Mouse (Mus musculus) left cerebral cortex, adult 11 months (tissue): ENCODE data around the gene Bola2.
"Not testable (repeated sequence)": the region's sequence is repeated elsewhere in the genome, so short reads cannot be mapped to it uniquely, and the experiment has no call there.

Experiments
- DNase-seq: peaks from one replicate; pipeline ENCODE4 v3.0.0; 2022; ENCODE audit warnings: low spot score

The Bola2 gene

DNA sequence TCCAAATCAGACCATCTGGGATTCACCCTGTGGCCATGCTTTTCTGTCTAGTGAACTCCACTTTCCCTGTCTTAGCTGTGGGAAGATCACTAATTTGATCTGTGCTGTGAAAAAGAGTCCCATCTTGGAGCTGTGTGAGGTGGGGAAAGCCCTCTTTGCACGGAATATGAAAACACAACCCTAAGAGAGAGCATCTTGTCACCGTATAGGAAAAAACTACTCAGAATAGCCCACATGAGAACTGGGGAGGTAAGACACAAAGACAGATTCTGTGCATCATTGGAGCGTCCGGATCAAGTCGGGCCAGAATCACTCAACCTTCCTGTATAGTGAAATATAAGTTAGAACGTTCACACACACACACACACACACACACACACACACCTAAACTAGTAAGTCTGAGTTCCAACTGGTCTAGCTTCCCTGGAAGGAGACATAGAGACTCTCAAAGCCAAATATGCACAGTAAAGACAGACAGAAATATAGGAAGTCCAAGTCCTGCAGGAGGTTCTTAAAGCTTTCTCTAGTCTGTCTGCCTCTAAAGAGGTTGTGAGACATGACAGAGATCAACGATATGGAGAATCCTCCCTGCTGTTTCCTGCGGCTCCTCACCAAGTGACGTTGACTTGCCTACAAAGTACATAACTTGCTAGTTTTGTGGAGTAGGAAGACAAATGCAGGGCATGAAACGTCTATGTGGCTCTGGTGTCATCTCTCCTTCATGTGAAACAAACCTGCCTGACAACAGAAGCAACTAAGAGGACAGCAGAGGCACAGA lies 13.2 kb downstream of the Bola2 start:
- no peak for DNase-seq

DNA sequence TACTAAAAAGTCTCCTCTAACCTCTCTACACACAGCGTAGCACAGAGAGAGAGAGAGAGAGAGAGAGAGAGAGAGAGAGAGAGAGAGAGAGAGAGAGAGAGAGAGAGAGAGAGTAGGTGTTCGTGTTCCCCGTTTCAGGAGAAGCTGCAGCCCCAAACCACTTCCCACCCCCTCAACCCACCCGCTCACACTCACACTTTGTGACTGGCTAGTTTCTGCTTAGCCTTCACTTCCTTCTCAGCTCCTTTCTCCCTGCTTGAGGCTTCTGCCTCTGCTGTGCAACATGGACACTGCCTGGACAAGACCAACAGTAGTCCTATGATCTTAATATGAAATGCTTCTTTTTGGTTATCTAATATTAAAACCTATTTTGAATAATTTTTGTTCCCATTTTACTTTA lies 15.1 kb downstream of the Bola2 start:
- DNase-seq: no peak

DNA sequence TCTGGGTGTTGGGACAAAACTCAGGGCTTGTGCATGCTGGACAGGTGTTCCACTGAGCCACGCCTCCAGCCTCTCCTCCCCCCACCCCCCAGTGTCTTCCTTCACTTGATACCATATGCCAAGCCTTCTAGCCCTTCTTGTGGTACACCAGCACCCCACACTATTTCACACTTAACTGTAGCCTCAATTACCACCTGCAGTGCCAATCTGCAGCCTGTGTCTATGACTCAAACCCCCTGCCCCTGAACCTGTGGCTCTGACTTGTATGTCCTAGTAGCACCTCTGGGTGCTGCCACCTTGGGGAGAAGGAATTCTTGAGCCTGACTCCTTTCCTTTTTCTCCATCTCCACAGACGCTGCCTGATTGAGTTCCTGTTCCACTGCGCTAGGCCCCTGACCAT lies 16.7 kb downstream of the Bola2 start:
- no peak for DNase-seq

DNA sequence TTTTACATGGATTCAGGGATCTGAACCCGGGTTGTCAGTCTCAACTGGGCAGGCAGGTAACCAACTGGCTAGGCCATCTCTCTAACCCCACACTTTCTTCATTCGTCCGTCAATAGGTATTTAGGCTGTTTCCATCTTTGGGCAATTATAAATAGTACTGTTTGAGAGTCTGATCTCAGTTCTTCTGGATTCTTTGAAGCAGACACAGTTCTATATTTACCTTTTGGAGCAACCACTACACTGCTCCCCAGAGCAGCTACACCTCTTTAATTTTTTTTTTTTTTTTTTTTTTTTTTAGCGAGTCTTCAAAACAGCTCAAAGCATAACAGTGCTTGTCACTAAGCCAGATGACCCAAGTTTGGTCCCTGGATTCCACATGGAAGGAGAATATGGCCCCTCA lies 20.5 kb downstream of the Bola2 start:
- no peak for DNase-seq

DNA sequence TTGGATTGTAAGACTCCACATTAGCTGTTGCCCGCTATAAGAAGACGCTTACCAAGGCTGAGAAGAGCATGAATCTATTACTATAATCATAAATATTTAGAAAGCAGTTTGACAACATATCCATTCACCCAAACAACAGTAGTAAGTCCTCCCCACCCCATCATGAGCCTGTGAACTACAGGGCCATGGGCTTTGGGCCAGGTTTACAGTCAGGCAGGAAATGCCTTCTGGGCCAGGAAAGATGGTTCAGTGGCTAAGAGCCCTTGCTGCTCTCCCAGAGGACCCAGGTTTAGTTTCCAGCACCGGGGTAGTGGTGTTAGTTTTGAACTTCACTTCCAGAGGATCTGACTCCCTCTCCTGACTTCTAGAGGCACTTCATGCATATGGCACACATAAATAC lies 22.4 kb downstream of the Bola2 start:
- DNase-seq: no peak

DNA sequence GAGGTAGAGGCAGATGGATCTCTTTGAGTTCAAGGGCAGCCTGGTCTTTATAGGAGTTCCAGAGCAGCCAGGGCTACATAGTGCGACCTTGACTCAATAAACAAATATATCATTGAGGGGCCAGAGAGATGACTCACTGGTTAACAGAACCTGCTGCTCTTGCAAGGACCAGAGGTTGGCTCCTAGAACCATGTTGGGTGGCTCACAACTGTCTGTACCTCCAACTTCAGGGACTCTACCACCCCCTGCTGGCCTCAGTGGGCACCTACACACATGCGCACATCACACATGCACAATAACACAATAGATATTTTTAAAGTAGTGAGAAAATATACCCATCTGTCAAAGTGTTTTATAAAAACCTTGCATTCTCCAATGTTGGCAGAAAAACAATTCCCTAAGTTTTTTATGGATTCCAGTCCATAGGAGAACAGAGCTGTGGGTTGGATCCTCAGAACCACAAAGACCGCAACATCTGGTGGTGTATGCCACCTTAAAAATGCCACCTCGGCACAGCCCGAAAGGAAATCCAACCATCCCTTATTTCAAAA lies 23.7 kb downstream of the Bola2 start:
- no peak for DNase-seq

DNA sequence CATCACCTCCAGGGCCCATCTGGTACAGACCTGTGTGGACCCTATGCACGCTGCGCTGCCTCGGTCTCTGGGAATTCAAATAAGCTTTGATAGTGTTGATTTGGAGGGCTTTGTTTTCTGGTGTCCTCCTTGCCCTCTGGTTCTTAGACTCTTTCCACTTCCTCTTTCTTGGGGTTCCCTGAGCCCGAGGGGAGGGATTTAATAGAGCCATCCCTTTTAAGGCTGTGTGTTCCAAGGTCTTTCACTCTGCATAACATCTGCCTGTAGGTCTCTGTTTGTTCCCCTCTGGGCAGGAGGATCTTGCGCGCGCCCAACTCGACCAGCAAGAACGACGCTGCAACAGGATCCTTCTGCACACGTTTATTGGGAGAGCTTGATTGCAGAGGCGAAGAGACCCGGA lies 26.4 kb downstream of the Bola2 start:
- DNase-seq: no peak

DNA sequence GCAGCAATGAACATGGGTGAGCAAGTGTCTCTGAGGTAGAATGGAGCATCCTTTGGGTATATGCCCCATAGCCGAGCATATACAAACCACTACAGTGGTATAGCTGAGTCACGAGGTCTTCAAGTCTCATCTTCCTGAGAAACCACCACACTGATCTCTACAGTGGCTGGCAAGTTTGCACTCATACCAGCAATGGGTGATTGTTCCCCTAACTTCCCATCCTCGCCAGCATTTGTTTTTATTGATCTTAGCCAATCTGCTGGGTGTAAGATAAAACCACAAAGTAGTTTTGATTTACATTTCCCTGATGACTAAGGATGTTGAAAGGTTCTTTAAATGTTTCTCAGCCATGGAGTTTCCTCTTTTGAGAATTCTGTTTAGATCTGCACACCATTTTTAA lies 29.9 kb downstream of the Bola2 start:
- no peak for DNase-seq

DNA sequence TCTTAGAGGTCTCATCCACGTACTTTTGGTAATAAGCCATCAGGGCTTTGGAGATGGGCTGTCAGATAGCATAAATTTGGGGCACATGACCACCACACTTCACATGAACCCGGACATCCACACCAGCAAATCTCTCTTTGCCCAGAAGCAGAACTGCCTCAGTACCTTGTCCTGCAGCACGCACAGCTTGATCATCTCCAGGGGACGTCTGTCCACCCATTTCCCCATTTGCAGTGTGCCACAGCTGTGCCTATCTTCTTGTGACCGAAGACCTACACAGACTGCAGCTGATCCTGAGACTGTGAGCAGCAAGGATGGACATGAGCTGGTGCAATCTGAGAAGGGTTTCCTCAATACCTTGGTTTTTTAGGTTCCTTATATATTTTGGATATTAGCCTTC lies 30.5 kb downstream of the Bola2 start:
- DNase-seq: no peak

DNA sequence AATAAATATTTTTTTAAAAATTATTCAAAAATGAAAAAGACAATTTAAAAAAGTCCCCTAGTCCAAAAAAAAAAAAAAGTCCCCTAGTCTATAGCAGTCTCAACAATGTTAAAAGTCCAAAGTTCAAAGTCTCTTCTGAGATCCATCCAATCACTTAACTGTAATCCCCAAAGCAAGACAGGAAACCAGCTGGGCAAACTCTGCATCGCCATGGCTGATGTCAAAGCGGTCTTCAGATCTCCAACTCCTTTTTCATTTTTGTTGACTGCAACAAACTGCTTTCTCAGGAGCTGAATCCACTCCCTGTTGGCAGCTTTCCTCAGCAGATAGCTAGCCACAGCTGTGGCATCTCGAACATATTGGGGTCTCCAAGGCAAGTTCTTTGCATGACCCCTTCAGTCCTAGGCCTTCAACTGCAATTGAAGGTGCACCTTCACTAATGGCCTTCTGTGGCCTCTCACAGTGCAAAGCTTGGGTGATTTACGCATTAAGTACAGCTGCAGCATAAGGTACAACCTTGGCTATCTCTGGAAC lies 35.1 kb downstream of the Bola2 start:
- not testable (repeated sequence) for DNase-seq

DNA sequence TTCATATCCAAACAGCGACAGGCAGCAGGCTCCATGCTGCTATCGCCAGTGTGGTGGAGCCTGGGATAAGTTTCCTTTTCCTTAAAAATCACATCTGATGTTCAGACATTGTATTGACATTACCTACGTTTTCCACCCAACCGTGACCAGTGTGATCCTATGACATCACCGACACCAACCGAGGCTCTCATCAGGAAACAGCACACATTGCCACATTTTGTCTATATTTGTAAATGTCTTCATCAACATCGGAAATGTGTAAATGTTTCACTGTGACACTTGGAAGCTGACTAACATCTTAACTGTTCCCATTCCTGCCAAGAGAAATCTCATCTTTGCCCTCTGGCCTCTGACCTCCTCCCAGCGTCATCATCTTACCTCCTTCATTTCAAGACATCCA lies 40.9 kb downstream of the Bola2 start:
- no peak for DNase-seq

DNA sequence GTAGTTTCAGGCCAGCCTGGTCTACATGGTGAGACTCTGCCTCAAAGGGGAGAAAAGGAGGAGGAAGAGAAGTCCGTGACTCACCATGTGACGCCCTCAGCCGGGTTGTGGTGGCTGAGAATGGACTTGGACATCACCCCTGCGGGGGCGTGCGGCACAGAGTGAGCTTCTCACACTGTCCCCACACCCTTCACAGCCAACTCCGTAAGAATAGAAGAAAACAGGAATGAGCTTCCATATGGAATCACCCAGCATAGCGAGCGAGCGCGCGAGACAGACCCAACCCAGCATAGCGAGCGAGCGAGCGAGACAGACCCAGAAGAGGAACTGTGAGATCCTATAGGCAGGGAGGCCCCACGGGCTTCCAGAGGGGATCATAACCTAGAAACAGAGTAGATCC lies 44.4 kb downstream of the Bola2 start:
- no peak for DNase-seq

DNA sequence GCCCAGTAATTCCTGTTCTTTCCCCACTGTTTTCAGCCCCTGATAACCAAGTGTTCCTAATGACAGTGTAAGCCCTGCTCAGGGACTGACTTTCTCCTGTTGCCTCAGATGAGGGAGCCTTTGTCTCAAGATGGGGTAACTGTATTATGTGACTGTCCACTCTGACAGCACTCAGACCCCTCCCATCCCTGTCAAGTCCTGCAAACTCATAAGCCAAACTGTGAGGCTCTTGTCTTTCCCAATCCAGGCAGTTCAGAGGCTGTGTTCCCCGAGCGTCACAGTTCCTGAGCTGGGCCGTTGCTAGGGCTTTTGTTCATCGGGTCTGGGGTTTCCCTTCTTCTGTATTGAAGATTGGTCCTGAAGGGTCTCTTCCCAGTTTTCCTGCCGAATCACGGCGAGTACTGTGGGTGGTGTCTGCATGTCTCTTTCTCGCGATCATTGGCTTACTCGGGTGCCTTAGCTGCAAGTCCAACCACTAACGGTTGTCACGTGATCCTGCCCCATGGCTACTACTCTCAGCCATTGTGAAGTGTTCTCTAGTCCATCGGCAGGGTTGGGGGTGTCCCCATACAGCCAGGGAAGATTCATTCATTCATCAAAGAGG lies 45.0 kb downstream of the Bola2 start:
- no peak for DNase-seq

DNA sequence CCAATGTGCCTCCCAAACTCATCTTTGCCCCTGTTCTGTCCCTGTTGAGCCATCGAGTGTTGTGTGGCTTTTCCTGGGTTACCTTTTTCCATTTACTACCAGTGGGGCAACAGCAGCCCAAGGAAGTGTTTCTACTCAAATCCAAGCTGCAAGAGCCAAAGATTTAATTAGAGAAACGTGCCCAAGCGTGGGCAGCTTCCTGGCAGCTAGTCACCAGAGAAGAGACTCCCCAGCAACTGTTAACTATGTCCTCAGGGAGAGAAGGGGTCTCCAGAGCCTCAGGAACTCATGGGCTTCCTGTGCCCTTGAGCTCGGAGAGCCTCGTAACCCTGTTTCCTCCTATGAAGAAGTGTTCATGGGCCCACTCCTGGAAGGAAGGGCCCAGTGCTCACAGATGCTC lies 45.8 kb downstream of the Bola2 start:
- no peak for DNase-seq

DNA sequence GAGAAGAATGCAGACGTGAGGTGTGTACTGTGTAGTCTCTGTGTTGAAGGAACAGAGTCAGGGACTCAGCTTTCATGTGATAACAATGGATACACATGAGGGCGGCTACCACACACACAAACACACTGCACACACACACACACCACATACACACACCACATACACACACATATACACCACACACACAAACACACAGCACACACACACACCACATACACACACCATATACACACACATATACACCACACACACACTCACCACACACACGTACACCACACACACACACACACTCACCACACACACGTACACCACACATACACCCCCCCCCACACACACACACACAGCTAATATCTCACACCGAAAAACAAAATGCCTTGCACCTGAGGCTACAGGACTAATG lies 46.3 kb downstream of the Bola2 start:
- DNase-seq: no peak

DNA sequence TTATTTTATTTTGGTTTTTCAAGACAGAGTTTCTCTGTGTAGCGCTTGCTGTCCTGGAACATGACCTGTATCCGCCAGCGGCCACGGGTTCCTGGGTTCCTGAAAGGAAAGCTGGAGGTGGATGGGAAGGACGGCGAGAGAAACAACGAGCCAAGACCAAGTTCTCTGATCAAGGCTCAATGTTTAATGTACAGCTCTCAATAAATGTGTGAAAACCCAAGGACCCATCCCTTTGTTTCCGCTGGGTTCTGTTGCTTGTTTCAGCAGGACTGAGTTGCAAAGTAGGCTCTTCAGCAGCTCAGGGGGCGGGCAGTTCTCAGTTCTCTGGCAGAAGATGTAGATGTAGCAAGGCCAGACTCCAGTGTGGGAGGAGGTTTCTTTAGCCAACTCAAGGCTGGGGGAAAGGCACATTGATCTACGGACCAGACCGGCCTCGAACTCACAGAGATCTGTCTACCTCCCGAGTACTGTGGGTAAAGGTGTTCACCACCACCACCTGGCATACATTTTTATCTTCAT lies 46.8 kb downstream of the Bola2 start:
- no peak for DNase-seq

DNA sequence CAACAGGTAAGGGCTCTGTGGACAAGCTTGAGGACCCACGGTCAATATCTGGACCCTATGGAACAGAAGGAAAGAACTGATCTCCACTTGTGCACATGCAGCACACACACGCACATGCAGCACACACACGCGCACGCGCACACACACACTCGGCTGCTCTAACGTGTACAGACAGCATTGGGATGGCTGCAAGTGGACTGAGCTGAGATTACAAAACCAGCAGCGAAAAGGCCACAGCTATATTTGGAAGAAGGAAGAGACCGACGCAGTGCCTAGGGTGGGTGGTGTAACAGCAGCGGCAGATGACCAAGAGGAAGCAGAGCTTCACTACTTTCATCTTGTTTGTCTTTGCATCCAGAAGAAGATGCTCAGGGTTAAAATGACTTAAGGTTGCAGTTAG lies 50.9 kb downstream of the Bola2 start:
- DNase-seq: no peak

DNA sequence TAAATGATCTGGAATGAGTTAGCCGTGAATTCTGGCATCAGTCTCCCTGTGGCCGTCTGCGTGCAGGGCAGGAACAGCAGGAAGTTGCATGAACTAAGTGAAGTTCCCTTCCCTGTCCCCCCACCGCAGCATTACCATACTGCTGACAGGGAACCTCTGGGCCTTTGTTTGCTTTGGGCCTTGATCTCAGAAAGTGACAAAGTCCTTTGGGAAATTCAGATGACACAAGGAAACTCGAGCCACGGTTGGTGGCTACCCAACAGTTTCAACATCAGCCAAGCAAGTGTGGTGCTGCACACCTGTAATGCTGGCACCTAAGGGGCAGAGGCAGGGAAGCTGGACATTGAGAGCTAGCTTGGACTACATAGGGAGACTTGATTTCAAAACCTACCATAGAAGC lies 51.6 kb downstream of the Bola2 start:
- DNase-seq: no peak

DNA sequence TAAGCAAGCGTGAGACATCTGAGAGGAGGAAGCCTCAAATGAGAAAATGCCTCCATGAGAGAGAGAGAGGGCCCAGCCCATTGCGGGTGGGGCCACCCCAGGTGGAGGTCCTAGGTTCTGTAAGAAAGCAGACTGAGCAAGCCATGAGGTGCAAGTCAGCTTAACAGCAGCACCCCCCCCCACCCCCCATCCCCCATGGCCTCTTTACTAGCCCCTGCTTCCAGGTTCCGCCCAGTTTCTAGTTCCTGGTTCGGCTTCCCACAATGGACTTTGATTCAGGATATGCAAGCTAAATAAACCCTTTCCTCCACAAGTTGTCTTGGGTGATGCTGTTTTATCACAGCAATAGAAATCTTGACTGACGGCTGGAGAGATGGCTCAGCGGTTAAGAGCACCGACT lies 53.6 kb downstream of the Bola2 start:
- DNase-seq: no peak
